Mouse (Mus musculus): ENCODE data around the gene Gm10295.

GRCm38 (mm10) chr7:71386050-71386449, 34.8 kb upstream of the Gm10295 start:
- no peak for TF ChIP-seq CTCF (IDR thresholded peaks at IDR 0.05; ENCODE audit: borderline replicate concordance, insufficient read depth, low read depth, low read length)
- TF ChIP-seq POLR2A (IDR thresholded peaks at IDR 0.05; ENCODE audit: borderline replicate concordance, insufficient read depth, low read length): no peak
